Mouse (Mus musculus) heart, embryonic 15.5 days (tissue): Measurements from ENCODE around the gene 1700025C18Rik. TPM values are rescaled to one million over a fixed set of nuclear protein-coding genes. Genes with fewer than 3 reads are reported as not detected.
A peak's percentile ranks its signal among the peaks of the same experiment; 100 is the strongest.

Source experiments
- ATAC-seq: fragments of 200-750 bp; cut with Nextera tagmentation; replicated peaks from 2 replicates; pipeline ENCODE4 v1.8.0; 2017; ENCODE audit warnings: low read depth, moderate TSS enrichment; ENCODE audit not compliant: insufficient number of reproducible peaks, insufficient read depth, low FRiP score
- H3K27ac ChIP-seq: fragments of 300-500 bp; sonication (generic); 2 replicates; pipeline ENCODE4 v1.5.1; 2015; ENCODE audit warnings: mild to moderate bottlenecking, inconsistent platforms
- H3K27me3 ChIP-seq: fragments of 300-500 bp; sonication (generic); 2 replicates; pipeline ENCODE4 v1.6.1; 2015; ENCODE audit warnings: inconsistent platforms
- H3K36me3 ChIP-seq: fragments of 300-500 bp; sonication (generic); 2 replicates; pipeline ENCODE4 v1.6.1; 2015; ENCODE audit warnings: mild to moderate bottlenecking, inconsistent platforms
- H3K4me1 ChIP-seq: fragments of 300-500 bp; sonication (generic); replicated peaks from 2 replicates; pipeline ENCODE4 v1.6.1; 2015; ENCODE audit warnings: inconsistent platforms
- H3K4me2 ChIP-seq: fragments of 300-500 bp; sonication (generic); 2 replicates; pipeline ENCODE4 v1.6.1; 2015; ENCODE audit warnings: inconsistent platforms, mild to moderate bottlenecking, moderate library complexity
- H3K4me3 ChIP-seq: fragments of 300-500 bp; sonication (generic); 2 replicates; pipeline ENCODE4 v1.5.1; 2015; ENCODE audit warnings: mild to moderate bottlenecking, inconsistent platforms
- H3K9ac ChIP-seq: fragments of 300-500 bp; sonication (generic); 2 replicates; pipeline ENCODE4 v1.6.1; 2015; ENCODE audit warnings: mild to moderate bottlenecking, inconsistent platforms
- H3K9me3 ChIP-seq: fragments of 300-500 bp; sonication (generic); replicated peaks from 2 replicates; pipeline ENCODE4 v1.6.1; 2016; ENCODE audit warnings: inconsistent platforms
- WGBS: fragments of 180-500 bp; shearing (Covaris S2); methylation state at CpG from one replicate; pipeline ENCODE4 v1.1.7; 2015; ENCODE audit warnings: mixed read lengths; 5-methylcytosine and 5-hydroxymethylcytosine counted together
- polyA plus RNA-seq: library from polyadenylated mRNA; unstranded; fragments of >200 nt; fragmentation: Nextera tagmentation; extraction: Ambion mirVana; gene quantifications from 2 replicates; pipeline ENCODE4 v1.2.1, GENCODE M21; 2015

Gene 1700025C18Rik
- polyA plus RNA-seq: not detected in 2 replicates

GRCm38 (mm10) chr2:165090650-165091049 lies at the start of gene 1700025C18Rik:
1700025C18Rik (minus strand) TSS chr2:165090750.
- 83% methylated on average over 2 of the region's 2 CpGs for WGBS
- Histone ChIP-seq H3K9ac (no peak within 1 kb of the TSS), H3K36me3 (no peaks in the 10 kb centered on the region), H3K27me3 (peaks cover 44% of the 10 kb centered on the region), H3K9me3 (no peaks in the 10 kb centered on the region), H3K4me3 (no peak within 1 kb of the TSS), H3K27ac (no peak within 1 kb of the TSS), H3K4me2 (no peak within 1 kb of the TSS), H3K4me1 (no peaks in the 10 kb centered on the region)
- ATAC-seq: no peak

- Histone ChIP-seq H3K4me2 (no peak overlapping the region), H3K36me3 (no peaks in the 10 kb centered on the region), H3K4me3 (no peak overlapping the region), H3K9ac (no peak overlapping the region), H3K4me1 (peaks cover 27% of the 10 kb centered on the region), H3K27me3 (peaks cover 79% of the 10 kb centered on the region), H3K27ac (no peak overlapping the region), H3K9me3 (no peaks in the 10 kb centered on the region)
- WGBS: 15% methylated on average over 16 of the region's 16 CpGs
- ATAC-seq: no peak; the same call in 1 of the 2 replicates
Observed at GRCm38 (mm10) chr2:165136049-165136448, 45.5 kb upstream of the 1700025C18Rik start.

GRCm38 (mm10) chr2:165133566-165133965 lies 43.0 kb upstream of the 1700025C18Rik start:
- peaks cover 15% of the 10 kb centered on the region for H3K4me1 ChIP-seq
- H3K9me3 ChIP-seq: no peaks in the 10 kb centered on the region
- peaks cover 77% of the 10 kb centered on the region for H3K27me3 ChIP-seq
- peak overlapping the region; percentile 8; the same call in 1 of the 2 replicates for H3K4me3 ChIP-seq
- peak overlapping the region; percentile 34 for H3K4me2 ChIP-seq
- no peak for ATAC-seq
- H3K9ac ChIP-seq: no peak overlapping the region
- WGBS: 2% methylated on average over 15 of the region's 15 CpGs
- H3K27ac ChIP-seq: no peak overlapping the region
- H3K36me3 ChIP-seq: no peaks in the 10 kb centered on the region

GRCm38 (mm10) chr2:165131428-165131827 lies 40.9 kb upstream of the 1700025C18Rik start:
- Histone ChIP-seq H3K27ac (no peak overlapping the region), H3K36me3 (no peaks in the 10 kb centered on the region), H3K4me1 (peaks cover 11% of the 10 kb centered on the region), H3K27me3 (peaks cover 78% of the 10 kb centered on the region), H3K4me2 (no peak overlapping the region), H3K4me3 (no peak overlapping the region), H3K9ac (no peak overlapping the region), H3K9me3 (no peaks in the 10 kb centered on the region)
- no peak for ATAC-seq
- 40% methylated on average over 12 of the region's 12 CpGs for WGBS

- H3K9ac ChIP-seq: no peak overlapping the region
- H3K27ac ChIP-seq: no peak overlapping the region
- H3K9me3 ChIP-seq: no peaks in the 10 kb centered on the region
- H3K4me3 ChIP-seq: no peak overlapping the region
- no peak overlapping the region for H3K4me2 ChIP-seq
- H3K27me3 ChIP-seq: peaks cover 77% of the 10 kb centered on the region
- no peaks in the 10 kb centered on the region for H3K36me3 ChIP-seq
- no peak for ATAC-seq
- WGBS: 39% methylated on average over 4 of the region's 4 CpGs
- peaks cover 8% of the 10 kb centered on the region; the same call in 1 of the 2 replicates for H3K4me1 ChIP-seq
Observed at GRCm38 (mm10) chr2:165129189-165129588, 38.6 kb upstream of the 1700025C18Rik start.

GRCm38 (mm10) chr2:165126896-165127562 lies 36.5 kb upstream of the 1700025C18Rik start:
- H3K4me1 ChIP-seq: no peaks in the 10 kb centered on the region
- no peak for ATAC-seq
- H3K36me3 ChIP-seq: no peaks in the 10 kb centered on the region
- H3K27ac ChIP-seq: no peak overlapping the region
- 51% methylated on average over 10 of the region's 10 CpGs for WGBS
- H3K9me3 ChIP-seq: no peaks in the 10 kb centered on the region
- no peak overlapping the region for H3K4me3 ChIP-seq
- no peak overlapping the region for H3K9ac ChIP-seq
- H3K27me3 ChIP-seq: peaks cover 68% of the 10 kb centered on the region
- H3K4me2 ChIP-seq: no peak overlapping the region

GRCm38 (mm10) chr2:165121206-165121840 lies 30.8 kb upstream of the 1700025C18Rik start:
- peaks cover 80% of the 10 kb centered on the region for H3K27me3 ChIP-seq
- 0 out of 2 replicates have a peak, but pooled peaks have one; percentile 25 for ATAC-seq

GRCm38 (mm10) chr2:165120765-165121164 lies 30.2 kb upstream of the 1700025C18Rik start:
- Histone ChIP-seq H3K9me3 (no peaks in the 10 kb centered on the region), H3K36me3 (no peaks in the 10 kb centered on the region), H3K27ac (no peak overlapping the region), H3K9ac (no peak overlapping the region), H3K27me3 (peaks cover 80% of the 10 kb centered on the region), H3K4me3 (no peak overlapping the region), H3K4me2 (no peak overlapping the region), H3K4me1 (no peaks in the 10 kb centered on the region)
- 69% methylated on average over 9 of the region's 9 CpGs for WGBS
- ATAC-seq: no peak

More at GRCm38 (mm10) chr2:165121206-165121840, 30.8 kb upstream of the 1700025C18Rik start:
- Histone ChIP-seq H3K9me3 (no peaks in the 10 kb centered on the region), H3K36me3 (no peaks in the 10 kb centered on the region), H3K27ac (no peak overlapping the region), H3K9ac (no peak overlapping the region), H3K4me1 (no peaks in the 10 kb centered on the region), H3K4me2 (no peak overlapping the region), H3K4me3 (no peak overlapping the region)
- WGBS: 28% methylated on average over 10 of the region's 10 CpGs

GRCm38 (mm10) chr2:165113733-165114132 lies 23.2 kb upstream of the 1700025C18Rik start:
- H3K36me3 ChIP-seq: no peaks in the 10 kb centered on the region
- H3K4me1 ChIP-seq: peaks cover 5% of the 10 kb centered on the region; the same call in 1 of the 2 replicates
- WGBS: 23% methylated on average over 11 of the region's 11 CpGs
- H3K9me3 ChIP-seq: no peaks in the 10 kb centered on the region
- ATAC-seq: no peak
- H3K27me3 ChIP-seq: peaks cover 99% of the 10 kb centered on the region
- H3K4me2 ChIP-seq: no peak overlapping the region
- H3K4me3 ChIP-seq: no peak overlapping the region
- no peak overlapping the region for H3K9ac ChIP-seq
- H3K27ac ChIP-seq: no peak overlapping the region

GRCm38 (mm10) chr2:165112149-165112548 lies 21.6 kb upstream of the 1700025C18Rik start:
- peak overlapping the region; percentile 17; the same call in 1 of the 2 replicates for H3K4me3 ChIP-seq
- H3K27me3 ChIP-seq: peaks cover 96% of the 10 kb centered on the region
- WGBS: 1% methylated on average over 54 of the region's 54 CpGs
- H3K9me3 ChIP-seq: no peaks in the 10 kb centered on the region
- ATAC-seq: peak; percentile 19; the same call in 1 of the 2 replicates
- H3K36me3 ChIP-seq: no peaks in the 10 kb centered on the region
- no peak overlapping the region for H3K27ac ChIP-seq
- no peak overlapping the region for H3K9ac ChIP-seq
- peaks cover 5% of the 10 kb centered on the region; the same call in 1 of the 2 replicates for H3K4me1 ChIP-seq
- H3K4me2 ChIP-seq: no peak overlapping the region

- Histone ChIP-seq H3K9me3 (no peaks in the 10 kb centered on the region), H3K4me1 (no peaks in the 10 kb centered on the region), H3K9ac (no peak overlapping the region), H3K4me3 (no peak overlapping the region), H3K27ac (no peak overlapping the region), H3K4me2 (no peak overlapping the region), H3K27me3 (peaks cover 94% of the 10 kb centered on the region), H3K36me3 (no peaks in the 10 kb centered on the region)
- no peak for ATAC-seq
- 18% methylated on average over 17 of the region's 18 CpGs for WGBS
Observed at GRCm38 (mm10) chr2:165106585-165106984, 16.0 kb upstream of the 1700025C18Rik start.
